Mouse (Mus musculus): ENCODE results near the gene Bean1.

The Bean1 gene

DNA sequence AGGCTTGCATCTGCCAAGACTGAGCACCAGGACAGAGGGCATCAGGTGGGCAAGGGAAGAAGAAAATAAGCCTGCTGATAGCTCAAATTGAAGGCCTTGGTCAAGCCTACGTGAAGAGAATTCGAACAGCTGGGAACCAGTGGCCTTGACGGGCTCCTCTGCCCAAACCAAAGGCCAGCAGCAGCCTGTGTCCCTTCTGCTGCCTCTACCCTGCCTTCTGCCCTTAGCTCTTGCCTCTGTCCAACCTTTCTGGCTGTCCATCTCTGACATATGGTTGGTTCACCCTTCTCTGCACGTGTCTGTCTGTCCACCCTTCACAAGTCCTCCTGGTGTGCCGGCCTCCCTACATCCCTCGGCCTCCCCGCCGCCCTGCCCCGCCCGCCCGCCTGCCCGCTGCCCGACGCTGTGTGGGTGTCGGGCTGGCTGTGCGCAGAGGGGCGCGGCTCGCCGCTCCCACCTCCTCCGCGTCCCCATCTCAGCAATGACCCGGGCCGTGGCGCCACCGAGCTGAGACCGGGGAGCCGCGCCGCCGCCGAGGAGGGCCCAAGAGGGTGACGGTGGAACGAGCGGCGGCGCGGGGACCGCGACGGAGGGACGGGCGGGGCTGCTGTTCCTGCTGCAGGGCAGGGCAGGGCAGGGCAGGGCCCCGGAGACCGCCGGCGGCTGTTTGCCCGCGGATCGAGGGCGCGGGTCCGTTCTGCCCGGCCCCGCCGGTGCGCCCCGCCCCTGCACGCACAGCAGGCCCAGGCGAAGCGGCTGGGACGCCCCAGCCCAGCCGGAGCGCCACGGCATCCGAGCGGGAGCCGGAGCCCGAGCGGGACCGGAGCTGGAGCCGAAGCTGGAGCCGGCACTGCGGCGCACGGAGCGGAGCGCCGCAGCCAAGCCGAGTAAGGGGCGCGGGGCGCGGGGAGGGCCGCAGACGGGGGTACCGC, at the start of gene Bean1:
Gene Bean1, plus strand, starts transcription at position 325 of the 932 bp plus-strand sequence.
- DNase-seq (ENCODE audit: low read depth, low spot score) = no peak

GRCm38 (mm10) chr8:104121640-104122416, 48.4 kb upstream of the Bean1 start:
- no peak for DNase-seq (ENCODE audit: low read depth, low spot score)

DNA sequence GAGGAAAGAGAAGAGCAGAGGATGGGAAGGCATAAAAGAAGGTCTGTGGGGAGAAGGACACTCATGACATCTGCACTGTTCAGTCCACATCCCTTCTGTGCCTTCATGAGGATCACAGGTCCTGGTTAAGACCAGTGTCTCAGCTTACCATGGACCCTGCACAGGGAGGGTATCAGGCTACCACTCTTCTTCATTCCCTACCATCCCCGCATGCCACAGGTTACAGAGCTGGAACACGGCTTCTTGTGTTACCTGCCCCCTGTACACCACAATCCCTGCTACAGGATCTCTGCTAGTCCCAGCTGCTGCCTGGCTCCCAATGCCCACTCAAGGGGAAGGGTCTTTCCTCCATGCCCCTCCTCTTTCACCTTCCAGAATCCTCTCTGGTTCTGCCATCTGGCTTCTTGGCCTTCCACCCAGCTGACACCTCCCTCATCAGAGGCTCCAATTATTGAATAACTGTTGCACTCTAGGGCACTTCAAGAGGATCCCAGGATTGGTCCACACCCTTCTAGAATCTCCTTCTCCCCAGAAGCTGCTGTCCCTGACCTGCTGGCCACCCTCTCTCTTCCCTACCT, 47.1 kb upstream of the Bean1 start:
- DNase-seq (ENCODE audit: low read depth, low spot score) = no peak

DNA sequence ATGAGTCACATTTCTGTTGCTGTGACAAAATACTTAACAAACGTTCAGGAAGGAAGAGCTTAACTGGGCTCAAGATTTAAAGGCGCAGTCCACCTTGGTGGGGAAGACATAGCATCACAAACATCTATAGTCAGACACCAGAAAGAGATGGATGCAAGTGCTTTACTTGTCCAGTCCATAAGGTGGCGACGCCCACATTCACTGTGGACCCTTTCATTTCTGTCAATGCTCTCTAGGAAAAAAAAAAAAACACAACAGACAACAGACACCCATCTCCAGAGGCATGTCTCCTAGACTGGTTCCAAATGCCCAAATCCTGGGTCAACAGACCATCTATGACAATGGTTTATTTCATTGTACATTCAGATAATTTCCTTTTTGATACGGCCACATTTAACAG, 45.7 kb upstream of the Bean1 start:
- no peak for DNase-seq (ENCODE audit: low read depth, low spot score)

- no peak for DNase-seq (ENCODE audit: low read depth, low spot score)
These were observed 42.9 kb upstream of the Bean1 start for GRCm38 (mm10) chr8:104127160-104127883.

GRCm38 (mm10) chr8:104130916-104131315, 39.3 kb upstream of the Bean1 start:
- DNase-seq (ENCODE audit: low read depth, low spot score) = no peak

GRCm38 (mm10) chr8:104131414-104131975, 38.7 kb upstream of the Bean1 start:
- DNase-seq (ENCODE audit: low read depth, low spot score) = no peak

DNA sequence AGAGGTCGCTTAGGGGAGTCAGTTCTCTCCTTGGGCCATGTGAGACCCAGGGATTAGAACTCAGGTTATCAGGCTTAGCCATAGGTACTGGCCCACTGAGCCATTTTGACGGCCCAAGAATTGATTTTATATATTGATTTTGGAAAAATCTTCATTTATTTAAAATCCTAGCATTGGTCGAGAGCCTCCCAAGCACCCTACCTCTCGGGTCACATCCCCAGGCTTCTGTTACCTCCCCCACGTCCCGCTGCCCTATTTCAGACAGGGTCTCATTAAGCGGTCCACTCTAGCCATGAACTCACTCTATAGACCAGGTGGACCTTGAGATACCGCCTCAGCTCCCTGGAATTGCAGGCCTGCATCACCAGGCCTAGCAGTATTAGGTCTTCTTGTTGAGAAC, 35.7 kb upstream of the Bean1 start:
- no peak for DNase-seq (ENCODE audit: low read depth, low spot score)

GRCm38 (mm10) chr8:104136277-104136676, 34.0 kb upstream of the Bean1 start:
- DNase-seq (ENCODE audit: low read depth, low spot score) = no peak

DNA sequence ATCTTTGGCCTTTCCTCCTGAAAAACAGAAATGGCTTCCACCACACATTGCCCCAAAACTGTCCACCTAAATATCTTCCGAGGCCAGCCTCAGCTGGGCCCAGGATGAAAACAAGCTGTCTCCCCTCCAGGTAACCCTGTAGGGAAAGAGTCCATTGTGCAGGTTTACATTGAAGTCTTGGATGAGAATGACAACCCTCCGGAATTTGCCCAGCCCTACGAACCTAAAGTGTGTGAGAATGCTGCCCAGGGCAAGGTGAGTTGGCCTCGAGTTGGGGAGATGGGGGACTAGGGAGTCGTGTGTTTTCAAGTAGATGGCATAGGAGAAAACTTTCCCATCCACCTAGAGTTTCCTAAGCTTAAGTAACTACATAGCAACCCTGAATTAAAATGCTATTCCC, 32.6 kb upstream of the Bean1 start:
- DNase-seq (ENCODE audit: low read depth, low spot score) = no peak

- DNase-seq (ENCODE audit: low read depth, low spot score) = no peak
These were observed 29.6 kb upstream of the Bean1 start for GRCm38 (mm10) chr8:104140611-104141010.

GRCm38 (mm10) chr8:104142415-104142814, 27.8 kb upstream of the Bean1 start:
- DNase-seq (ENCODE audit: low read depth, low spot score) = no peak

DNA sequence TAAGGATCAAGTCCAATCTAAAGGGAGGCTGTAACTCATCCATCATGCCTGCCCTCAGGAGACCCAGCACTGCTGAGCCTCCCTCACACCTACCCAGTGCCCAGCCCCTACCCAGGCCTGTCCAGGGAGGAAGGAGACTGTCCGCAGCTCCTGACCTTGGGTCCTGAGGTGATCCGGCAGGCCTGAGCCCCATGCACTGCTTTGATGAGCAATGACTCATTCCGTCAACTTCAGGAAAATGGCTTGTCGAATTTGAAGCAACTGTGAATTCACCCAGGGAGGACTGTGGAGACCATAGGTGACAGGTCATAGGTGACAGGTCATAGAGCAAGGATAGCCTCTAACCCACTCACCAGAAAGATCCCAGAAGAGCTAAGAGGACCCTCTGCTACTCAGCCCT, 26.9 kb upstream of the Bean1 start:
- DNase-seq (ENCODE audit: low read depth, low spot score) = no peak

GRCm38 (mm10) chr8:104144434-104145216, 25.6 kb upstream of the Bean1 start:
- DNase-seq (ENCODE audit: low read depth, low spot score) = no peak

DNA sequence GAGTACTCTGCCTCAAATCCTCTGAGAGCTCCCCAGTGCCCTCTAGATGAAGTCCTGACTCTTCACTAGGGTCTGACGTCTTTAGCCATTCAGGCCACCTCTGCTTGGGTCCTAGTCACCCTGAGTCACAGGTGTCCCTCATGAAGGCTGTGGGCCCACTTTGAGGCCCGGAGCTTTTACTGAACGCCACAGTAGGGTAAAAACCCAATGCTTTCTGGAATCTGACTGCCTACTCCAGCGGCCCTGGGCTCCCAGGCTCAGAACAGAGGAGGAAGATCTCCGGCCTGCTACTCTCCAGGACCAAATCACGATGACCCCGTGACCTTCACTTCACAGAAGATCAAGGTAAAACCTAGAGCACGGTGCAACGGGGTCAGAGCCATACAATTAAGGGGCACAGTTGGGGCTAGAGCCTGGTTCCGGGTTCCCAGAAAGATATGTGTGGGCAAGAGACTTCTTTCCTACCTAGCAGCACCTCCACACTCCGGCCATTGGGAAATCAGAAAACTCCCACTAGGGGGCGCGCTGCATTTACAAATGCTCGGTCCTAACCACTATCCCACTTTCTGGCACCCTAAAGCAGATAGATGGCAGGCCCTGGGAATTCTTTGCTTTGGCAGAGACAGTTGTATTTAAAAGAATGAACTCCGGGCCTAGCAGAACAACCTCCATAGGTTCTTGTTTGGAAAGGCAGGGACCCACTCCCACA, 24.1 kb upstream of the Bean1 start:
- peak; percentile 27 for DNase-seq (ENCODE audit: low read depth, low spot score)

DNA sequence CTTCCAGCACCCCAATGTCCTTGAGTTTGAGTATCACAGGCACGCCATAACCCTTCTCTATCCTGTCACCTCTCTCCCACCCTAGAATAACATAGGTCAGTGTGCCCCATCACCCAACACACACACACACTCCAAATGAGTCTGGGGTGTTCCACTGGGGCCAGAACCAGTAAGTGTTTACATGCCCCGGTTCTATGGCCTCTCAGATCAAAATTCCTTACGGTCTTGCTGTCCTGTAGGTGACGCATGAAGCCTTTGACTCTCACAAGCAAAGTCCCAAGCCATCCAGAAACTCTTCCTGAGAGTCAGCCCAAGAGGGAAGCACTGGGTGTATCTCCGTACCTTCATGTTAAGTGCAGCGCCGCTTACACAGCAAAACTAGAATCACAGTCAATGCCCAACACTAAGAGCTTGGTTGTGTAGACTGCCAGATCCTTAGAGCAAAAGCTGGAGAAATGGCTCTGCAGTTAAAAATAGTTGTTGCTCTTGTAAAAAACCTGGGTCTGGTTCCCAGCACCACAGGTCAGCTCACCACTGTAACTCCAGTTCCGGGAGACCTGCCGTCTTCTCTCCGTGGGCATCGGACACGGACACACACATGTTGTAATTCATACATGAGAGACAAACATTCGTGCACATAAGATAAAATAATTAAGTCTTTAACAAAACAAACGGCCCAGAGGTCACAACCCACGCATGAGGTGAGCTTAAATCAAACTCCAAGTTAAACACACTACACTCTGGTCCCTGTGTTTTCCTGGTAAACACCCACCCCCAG, 23.3 kb upstream of the Bean1 start:
- no peak for DNase-seq (ENCODE audit: low read depth, low spot score)

- DNase-seq (ENCODE audit: low read depth, low spot score) = no peak
These were observed 22.3 kb upstream of the Bean1 start for GRCm38 (mm10) chr8:104147947-104148346.

- DNase-seq (ENCODE audit: low read depth, low spot score) = no peak
These were observed 9.5 kb upstream of the Bean1 start for GRCm38 (mm10) chr8:104160731-104161130.

DNA sequence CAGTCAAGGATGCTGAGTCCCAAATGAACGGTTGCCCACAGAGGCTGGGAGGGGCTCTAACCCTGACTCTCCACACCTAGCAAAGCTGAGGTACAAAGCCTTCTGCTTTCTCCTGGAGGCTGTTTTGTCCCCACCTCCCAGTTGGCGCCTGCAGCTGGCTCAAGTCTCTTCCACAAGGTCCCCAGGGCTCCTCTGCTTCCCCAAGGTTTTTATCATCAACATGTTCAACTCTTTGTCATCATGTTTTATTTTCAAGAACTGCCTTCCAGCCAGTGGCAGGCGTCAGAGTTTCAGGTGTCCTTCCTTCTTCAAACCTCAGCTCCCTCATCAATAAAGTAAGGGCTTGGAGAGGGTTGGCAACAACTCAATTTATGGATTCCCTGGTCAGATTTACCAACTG, 781 bp upstream of the Bean1 start:
- no peak for DNase-seq (ENCODE audit: low read depth, low spot score)
